Mouse (Mus musculus): Measurements from ENCODE around the gene Agrp. TPM values are rescaled to one million over a fixed set of nuclear protein-coding genes. Genes with fewer than 3 reads are reported as not detected.

The Agrp gene
- total and polyA plus RNA-seq, 3 experiments = 0.63 TPM; not detected in 2

- Histone ChIP-seq H3K9me3 (replicated peaks; ENCODE audit: insufficient read depth, low read length) (no peaks in the 10 kb centered on the region), H3K9ac (ENCODE audit: control insufficient read depth, low read depth, low read length, poor library complexity, severe bottlenecking) (peak overlapping the region; percentile 92), H3K27me3 (ENCODE audit: control insufficient read depth in 1 of 2, insufficient read depth in 2 of 2, low read length in 2 of 2) (no peaks in the 10 kb centered on the region), H3K36me3 (ENCODE audit: control insufficient read depth in 1 of 2, insufficient read depth in 2 of 2, low read length in 2 of 2) (peaks cover 9 to 54% of the 10 kb centered on the region in 2 experiments), H3K4me1 (ENCODE audit: control insufficient read depth in 1 of 2, insufficient read depth in 2 of 2, low read length in 2 of 2) (peaks cover 21 to 55% of the 10 kb centered on the region in 2 experiments), H3K27ac (ENCODE audit: control insufficient read depth, low read depth, low read length) (peak overlapping the region; percentile 94), H3K4me3 (ENCODE audit: control insufficient read depth in 1 of 2, insufficient read depth in 1 of 2, low read depth in 2 of 2, low read length in 2 of 2) (peak overlapping the region; percentile 81 to 96), H3K79me2 (ENCODE audit: control insufficient read depth, insufficient read depth, low read length, poor library complexity) (peaks cover 55% of the 10 kb centered on the region)
- DNase-seq (ENCODE audit: low read depth, low spot score) = peak; percentile 86
- TF ChIP-seq TBP (IDR thresholded peaks at IDR 0.05; ENCODE audit: low read depth, low read length) (0 out of 2 replicates have a peak, but pooled peaks have one; percentile 20), ETS1 (IDR thresholded peaks at IDR 0.05; ENCODE audit: low read depth, low read length) (peak; percentile 18; the same call in 1 of the 2 replicates), POLR2A (IDR thresholded peaks at IDR 0.05; ENCODE audit: control insufficient read depth in 1 of 2, insufficient read depth in 1 of 2, low read depth in 1 of 2, low read length in 2 of 2, poor library complexity in 1 of 2) (0 out of 4 replicates have a peak, but pooled peaks have one; percentile 16 to 22), TCF12 (IDR thresholded peaks at IDR 0.05; ENCODE audit: low read depth, low read length) (0 out of 2 replicates have a peak, but pooled peaks have one; percentile 16), EP300 (IDR thresholded peaks at IDR 0.05; ENCODE audit: low read depth in 1 of 2, low read length in 2 of 2) (no peak), MXI1 (IDR thresholded peaks at IDR 0.05; ENCODE audit: low read depth, low read length) (peak; percentile 77), JUND (IDR thresholded peaks at IDR 0.05; ENCODE audit: low read depth, low read length) (no peak), SMC3 (IDR thresholded peaks at IDR 0.05; ENCODE audit: low read depth, low read length) (no peak), MAZ (IDR thresholded peaks at IDR 0.05; ENCODE audit: low read depth, low read length) (peak; percentile 90), NELFE (IDR thresholded peaks at IDR 0.05; ENCODE audit: low read depth, low read length) (no peak), SIN3A (IDR thresholded peaks at IDR 0.05; ENCODE audit: low read length) (peak; percentile 78), RAD21 (IDR thresholded peaks at IDR 0.05; ENCODE audit: low read depth, low read length) (no peak), ZC3H11A (IDR thresholded peaks at IDR 0.05; ENCODE audit: low read depth, low read length) (no peak), USF1 (IDR thresholded peaks at IDR 0.05; ENCODE audit: low read depth, low read length) (0 out of 2 replicates have a peak, but pooled peaks have one; percentile 20), MAFK (IDR thresholded peaks at IDR 0.05; ENCODE audit: borderline replicate concordance, low read depth, low read length) (no peak), MYC (IDR thresholded peaks at IDR 0.05; ENCODE audit: low read depth, low read length) (peak; percentile 44; the same call in 1 of the 2 replicates), ELF1 (IDR thresholded peaks at IDR 0.05; ENCODE audit: low read depth, low read length) (0 out of 2 replicates have a peak, but pooled peaks have one; percentile 5)
Observed at GRCm38 (mm10) chr8:105606189-105607023, 30.8 kb downstream of the Agrp start.

DNA sequence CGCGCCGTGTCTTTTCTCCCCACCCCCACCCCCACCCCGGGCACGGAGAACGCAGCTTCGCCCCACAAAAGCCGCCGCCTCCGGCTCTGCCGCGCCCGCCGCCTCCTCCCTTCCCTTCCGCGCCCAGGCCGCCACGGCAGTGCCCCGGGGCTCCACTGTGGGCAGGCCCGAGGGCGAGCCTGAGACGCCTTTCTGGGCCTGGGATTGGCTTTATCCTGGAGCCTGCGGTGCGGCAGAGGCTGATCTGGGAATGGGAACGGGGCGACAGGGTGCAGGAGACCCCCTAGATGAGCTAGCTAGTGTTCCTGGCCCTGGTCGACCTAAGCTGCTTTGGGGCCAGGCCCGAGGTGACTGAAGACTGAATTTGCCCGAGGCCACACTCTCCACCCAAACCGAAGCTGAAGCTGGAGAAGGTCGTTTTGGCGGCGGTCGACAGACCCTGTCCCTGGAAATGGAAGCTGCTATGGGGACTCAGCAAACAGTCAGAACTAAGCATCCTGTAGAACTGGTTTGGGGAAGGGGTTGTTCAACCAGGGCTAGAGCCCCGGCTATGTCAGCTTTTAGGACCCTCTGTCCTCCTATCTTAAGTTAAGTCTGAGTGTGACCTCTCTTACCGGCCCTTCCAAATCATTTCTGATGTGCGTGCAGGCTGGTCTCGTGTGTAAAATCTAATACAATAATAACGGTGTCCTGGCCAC, 31.6 kb downstream of the Agrp start:
- Histone ChIP-seq H3K27ac (ENCODE audit: control insufficient read depth, low read depth, low read length) (peak overlapping the region; percentile 94), H3K36me3 (ENCODE audit: control insufficient read depth in 1 of 2, insufficient read depth in 2 of 2, low read length in 2 of 2) (peaks cover 2 to 47% of the 10 kb centered on the region in 2 experiments), H3K9ac (ENCODE audit: control insufficient read depth, low read depth, low read length, poor library complexity, severe bottlenecking) (peak overlapping the region; percentile 92), H3K27me3 (ENCODE audit: control insufficient read depth in 1 of 2, insufficient read depth in 2 of 2, low read length in 2 of 2) (no peaks in the 10 kb centered on the region), H3K4me1 (ENCODE audit: control insufficient read depth in 1 of 2, insufficient read depth in 2 of 2, low read length in 2 of 2) (peaks cover 19 to 50% of the 10 kb centered on the region in 2 experiments), H3K9me3 (replicated peaks; ENCODE audit: insufficient read depth, low read length) (no peaks in the 10 kb centered on the region), H3K4me3 (ENCODE audit: control insufficient read depth in 1 of 2, insufficient read depth in 1 of 2, low read depth in 2 of 2, low read length in 2 of 2) (peak overlapping the region; percentile 81 to 96), H3K79me2 (ENCODE audit: control insufficient read depth, insufficient read depth, low read length, poor library complexity) (peaks cover 48% of the 10 kb centered on the region)
- TF ChIP-seq UBTF (IDR thresholded peaks at IDR 0.05; ENCODE audit: borderline replicate concordance, insufficient read depth, low read depth, low read length) = no peak; the same call in 1 of the 2 replicates
- TF ChIP-seq NRF1 (IDR thresholded peaks at IDR 0.05; ENCODE audit: insufficient read depth, low read depth, low read length, poor library complexity, severe bottlenecking) = no peak
- TF ChIP-seq RAD21 (IDR thresholded peaks at IDR 0.05; ENCODE audit: low read depth, low read length) = no peak
- TF ChIP-seq POLR2A (IDR thresholded peaks at IDR 0.05; ENCODE audit: control insufficient read depth in 1 of 2, insufficient read depth in 1 of 2, low read depth in 1 of 2, low read length in 2 of 2, poor library complexity in 1 of 2) = no peak; a peak in 1 of 4 replicates
- TF ChIP-seq GABPA (IDR thresholded peaks at IDR 0.05; ENCODE audit: low read depth, low read length) = no peak
- no peak for TF ChIP-seq TBP (IDR thresholded peaks at IDR 0.05; ENCODE audit: low read depth, low read length)
- no peak for TF ChIP-seq ZC3H11A (IDR thresholded peaks at IDR 0.05; ENCODE audit: low read depth, low read length)
- peak; percentile 57 for DNase-seq (ENCODE audit: low read depth, low spot score)

All from MEL (cell line).